Mouse (Mus musculus): ENCODE results near the gene Ilkap. TPM values are rescaled to one million over a fixed set of nuclear protein-coding genes. Genes with fewer than 3 reads are reported as not detected.
A peak's percentile ranks its signal among the peaks of the same experiment; 100 is the strongest.

Gene Ilkap
- polyA plus RNA-seq, 1 experiment from 2014 or later: 92.0 TPM

GRCm38 (mm10) chr1:91435606-91436130, 37.1 kb upstream of the Ilkap start:
- Histone ChIP-seq H3K4me3 (no peak overlapping the region), H3K4me1 (peaks cover 26% of the 10 kb centered on the region), H3K4me2 (no peak overlapping the region), H3K36me3 (peaks cover 77% of the 10 kb centered on the region), H3K9me3 (no peaks in the 10 kb centered on the region), H3K27me3 (replicated peaks) (no peaks in the 10 kb centered on the region), H3K27ac (replicated peaks) (peak overlapping the region; percentile 82), H3K9ac (peak overlapping the region; percentile 24; the same call in 1 of the 2 replicates)
- 81% methylated on average over 13 of the region's 13 CpGs for WGBS
- ATAC-seq (ENCODE audit: extremely low read depth, insufficient number of reproducible peaks, low FRiP score, low TSS enrichment): no peak

DNA sequence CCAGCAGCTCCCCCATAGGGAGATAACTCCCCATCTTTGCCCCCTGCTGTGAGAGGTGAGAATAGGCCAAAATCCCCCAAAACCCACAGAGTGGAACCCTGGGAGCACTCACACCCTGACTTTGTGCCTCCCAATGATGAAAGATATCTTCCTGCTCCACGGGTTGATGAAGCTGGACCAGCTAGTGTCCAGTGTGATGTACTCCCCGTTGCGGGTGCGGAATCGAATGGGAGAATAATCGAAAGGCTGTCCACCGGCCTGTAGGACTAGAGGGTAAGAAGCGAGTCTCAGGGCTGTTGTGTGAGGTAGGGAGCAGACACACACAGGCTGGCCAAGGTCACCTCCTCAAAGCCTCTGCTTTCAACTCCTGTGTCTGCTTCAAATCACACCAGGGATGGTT, 36.3 kb upstream of the Ilkap start:
- Histone ChIP-seq H3K9ac (no peak overlapping the region), H3K27me3 (replicated peaks) (no peaks in the 10 kb centered on the region), H3K36me3 (peaks cover 70% of the 10 kb centered on the region), H3K27ac (replicated peaks) (no peak overlapping the region), H3K4me3 (no peak overlapping the region), H3K4me2 (no peak overlapping the region), H3K4me1 (peaks cover 26% of the 10 kb centered on the region), H3K9me3 (no peaks in the 10 kb centered on the region)
- 82% methylated on average over 8 of the region's 8 CpGs for WGBS
- no peak for ATAC-seq (ENCODE audit: extremely low read depth, insufficient number of reproducible peaks, low FRiP score, low TSS enrichment)

GRCm38 (mm10) chr1:91430761-91431160, 32.1 kb upstream of the Ilkap start:
- no peak overlapping the region for H3K4me2 ChIP-seq
- H3K27ac ChIP-seq (replicated peaks): no peak overlapping the region
- H3K9ac ChIP-seq: no peak overlapping the region
- H3K9me3 ChIP-seq: no peaks in the 10 kb centered on the region
- WGBS: 66% methylated on average over 7 of the region's 7 CpGs
- H3K27me3 ChIP-seq (replicated peaks): no peaks in the 10 kb centered on the region
- peaks cover 78% of the 10 kb centered on the region for H3K36me3 ChIP-seq
- no peak for ATAC-seq (ENCODE audit: extremely low read depth, insufficient number of reproducible peaks, low FRiP score, low TSS enrichment)
- H3K4me3 ChIP-seq: no peak overlapping the region
- H3K4me1 ChIP-seq: peaks cover 11% of the 10 kb centered on the region

DNA sequence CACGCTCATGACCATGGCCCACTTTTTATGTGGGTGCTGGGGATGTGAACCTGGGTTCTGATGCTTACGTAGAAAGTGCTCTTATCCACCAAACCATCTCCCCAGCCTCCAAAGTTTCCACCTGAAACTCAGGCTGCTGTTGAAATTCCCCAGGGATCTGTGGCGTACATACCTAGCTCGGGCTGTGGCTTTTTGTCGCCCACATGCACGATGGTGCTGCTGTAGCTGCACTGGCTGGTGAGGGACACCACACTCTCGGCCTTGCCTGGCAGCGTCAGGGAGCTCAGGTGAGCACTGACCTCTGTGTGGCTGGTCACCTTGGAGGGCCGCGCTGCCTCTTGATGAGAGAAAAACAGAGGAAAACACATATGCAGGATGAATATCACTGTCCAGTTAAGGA, 30.6 kb upstream of the Ilkap start:
- H3K9me3 ChIP-seq: no peaks in the 10 kb centered on the region
- no peak overlapping the region for H3K27ac ChIP-seq (replicated peaks)
- WGBS: 87% methylated on average over 10 of the region's 10 CpGs
- no peaks in the 10 kb centered on the region for H3K4me1 ChIP-seq
- no peak for ATAC-seq (ENCODE audit: extremely low read depth, insufficient number of reproducible peaks, low FRiP score, low TSS enrichment)
- no peak overlapping the region for H3K9ac ChIP-seq
- H3K4me2 ChIP-seq: no peak overlapping the region
- H3K27me3 ChIP-seq (replicated peaks): no peaks in the 10 kb centered on the region
- peaks cover 69% of the 10 kb centered on the region for H3K36me3 ChIP-seq
- H3K4me3 ChIP-seq: no peak overlapping the region

- H3K4me3 ChIP-seq: no peak overlapping the region
- H3K4me2 ChIP-seq: no peak overlapping the region
- no peaks in the 10 kb centered on the region for H3K9me3 ChIP-seq
- peaks cover 67% of the 10 kb centered on the region for H3K36me3 ChIP-seq
- no peaks in the 10 kb centered on the region for H3K27me3 ChIP-seq (replicated peaks)
- H3K27ac ChIP-seq (replicated peaks): no peak overlapping the region
- no peaks in the 10 kb centered on the region for H3K4me1 ChIP-seq
- ATAC-seq (ENCODE audit: extremely low read depth, insufficient number of reproducible peaks, low FRiP score, low TSS enrichment): no peak
- WGBS: 37% methylated on average over 4 of the region's 4 CpGs
- H3K9ac ChIP-seq: no peak overlapping the region
These were observed 30.0 kb upstream of the Ilkap start for GRCm38 (mm10) chr1:91428614-91429013.

DNA sequence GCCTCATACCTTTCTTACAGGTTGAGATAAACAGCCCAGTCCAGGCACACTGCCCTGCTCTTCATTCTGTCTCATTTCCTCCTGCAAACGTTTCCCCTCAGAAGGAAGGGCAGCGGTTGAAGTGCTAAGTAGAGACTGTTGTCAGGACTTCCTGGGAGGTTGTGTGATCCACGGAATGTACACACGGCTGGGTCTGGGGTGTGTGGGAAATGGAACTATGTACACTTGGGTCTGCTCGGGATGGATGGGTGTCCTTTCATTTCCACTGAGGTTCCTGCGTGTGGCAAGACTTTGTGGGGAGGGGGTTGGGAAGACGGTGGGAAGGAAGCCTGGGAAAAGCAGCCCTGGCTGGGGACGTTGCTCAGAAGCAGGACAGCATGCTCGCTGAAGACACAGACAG, 27.8 kb upstream of the Ilkap start:
- Histone ChIP-seq H3K27ac (replicated peaks) (no peak overlapping the region), H3K4me3 (no peak overlapping the region), H3K36me3 (peaks cover 51% of the 10 kb centered on the region), H3K4me1 (no peaks in the 10 kb centered on the region), H3K4me2 (no peak overlapping the region), H3K9ac (peak overlapping the region; percentile 30; the same call in 1 of the 2 replicates), H3K9me3 (no peaks in the 10 kb centered on the region), H3K27me3 (replicated peaks) (no peaks in the 10 kb centered on the region)
- WGBS: 75% methylated on average over 9 of the region's 9 CpGs
- ATAC-seq (ENCODE audit: extremely low read depth, insufficient number of reproducible peaks, low FRiP score, low TSS enrichment): no peak

DNA sequence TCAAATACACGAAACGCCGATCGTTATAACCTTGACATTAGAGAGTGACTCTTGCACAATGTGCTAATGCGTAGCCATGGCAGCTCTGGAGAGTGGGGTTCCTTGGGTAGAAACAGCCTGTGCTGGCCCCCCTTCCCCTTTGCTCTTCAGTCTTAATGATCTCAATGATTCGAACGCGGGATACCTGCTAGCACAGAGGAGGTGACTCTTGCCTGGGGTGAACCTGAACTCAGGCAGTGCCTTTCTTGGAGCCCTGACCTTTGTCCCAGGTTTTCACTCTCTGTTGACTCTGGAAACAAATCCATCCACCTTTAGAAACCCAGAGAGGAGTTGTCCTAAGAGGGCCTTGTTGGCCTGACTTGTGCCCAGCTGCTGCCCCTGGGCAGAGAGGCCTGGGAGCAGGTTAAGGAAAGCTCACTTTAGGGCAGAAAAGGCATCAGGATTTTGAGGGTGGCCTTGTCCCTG, 22.0 kb upstream of the Ilkap start:
- Histone ChIP-seq H3K9me3 (no peaks in the 10 kb centered on the region), H3K9ac (no peak overlapping the region), H3K27me3 (replicated peaks) (no peaks in the 10 kb centered on the region), H3K4me1 (0 out of 2 replicates have a peak, but pooled peaks cover 3% of the 10 kb centered on the region), H3K4me2 (no peak overlapping the region), H3K36me3 (peaks cover 50% of the 10 kb centered on the region), H3K4me3 (no peak overlapping the region), H3K27ac (replicated peaks) (no peak overlapping the region)
- 90% methylated on average over 8 of the region's 8 CpGs for WGBS
- no peak for ATAC-seq (ENCODE audit: extremely low read depth, insufficient number of reproducible peaks, low FRiP score, low TSS enrichment)

DNA sequence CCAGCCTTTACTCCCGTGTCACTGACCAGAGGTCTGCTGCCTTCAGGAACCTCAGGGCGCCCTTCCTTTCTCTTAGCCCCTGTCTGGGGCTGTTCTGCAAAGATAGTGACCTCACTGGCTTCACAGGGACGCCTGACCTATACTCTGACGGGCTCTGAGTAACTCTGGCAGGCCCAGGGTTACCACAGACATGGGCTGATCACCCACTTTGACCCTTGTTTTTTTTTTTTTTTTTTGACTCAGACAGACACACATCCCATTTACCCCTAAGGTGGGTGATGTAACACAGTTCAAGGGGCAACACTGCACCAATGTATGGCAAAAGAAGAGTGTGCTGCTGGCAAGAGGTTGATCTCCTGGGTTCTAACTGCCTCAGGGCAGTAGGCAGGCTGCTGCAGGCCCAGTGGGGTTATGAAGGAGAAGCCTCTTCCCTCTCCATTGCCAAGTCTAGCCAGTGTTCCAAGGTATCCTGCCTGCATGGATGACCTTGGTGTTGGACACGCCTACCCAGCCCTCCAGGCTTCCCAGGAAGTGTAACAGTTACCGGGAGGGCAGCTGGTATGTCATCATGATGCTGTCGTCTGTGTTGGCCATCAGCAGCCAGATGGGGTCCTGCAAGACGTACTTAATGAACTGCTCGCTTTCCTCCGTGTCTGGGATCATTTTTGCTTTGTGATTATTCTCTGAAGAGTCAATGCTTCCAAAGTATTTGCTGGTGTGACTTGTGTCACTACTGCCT, 21.4 kb upstream of the Ilkap start:
- peaks cover 47% of the 10 kb centered on the region for H3K36me3 ChIP-seq

GRCm38 (mm10) chr1:91417991-91418390, 19.4 kb upstream of the Ilkap start:
- WGBS: 70% methylated on average over 1 of the region's 1 CpGs

More for the DNA sequence above, 21.4 kb upstream of the Ilkap start:
- Histone ChIP-seq H3K27ac (replicated peaks) (no peak overlapping the region), H3K9me3 (no peaks in the 10 kb centered on the region), H3K9ac (no peak overlapping the region), H3K4me2 (no peak overlapping the region), H3K4me3 (no peak overlapping the region), H3K4me1 (peaks cover 8% of the 10 kb centered on the region), H3K27me3 (replicated peaks) (no peaks in the 10 kb centered on the region)
- WGBS: 63% methylated on average over 10 of the region's 10 CpGs
- ATAC-seq (ENCODE audit: extremely low read depth, insufficient number of reproducible peaks, low FRiP score, low TSS enrichment): no peak

GRCm38 (mm10) chr1:91415311-91415710, 16.7 kb upstream of the Ilkap start:
- H3K27ac ChIP-seq (replicated peaks): peak overlapping the region; percentile 100
- no peak overlapping the region for H3K4me3 ChIP-seq
- H3K4me1 ChIP-seq: peaks cover 29% of the 10 kb centered on the region
- no peak for ATAC-seq (ENCODE audit: extremely low read depth, insufficient number of reproducible peaks, low FRiP score, low TSS enrichment)
- no peaks in the 10 kb centered on the region for H3K9me3 ChIP-seq
- peaks cover 38% of the 10 kb centered on the region for H3K36me3 ChIP-seq
- 0 out of 2 replicates have a peak overlapping the region, but pooled peaks have one; percentile 91 for H3K4me2 ChIP-seq
- 87% methylated on average over 5 of the region's 5 CpGs for WGBS
- no peaks in the 10 kb centered on the region for H3K27me3 ChIP-seq (replicated peaks)
- peak overlapping the region; percentile 86 for H3K9ac ChIP-seq

More at GRCm38 (mm10) chr1:91417991-91418390, 19.4 kb upstream of the Ilkap start:
- Histone ChIP-seq H3K4me3 (no peak overlapping the region), H3K9me3 (no peaks in the 10 kb centered on the region), H3K36me3 (peaks cover 39% of the 10 kb centered on the region), H3K4me1 (peaks cover 18% of the 10 kb centered on the region), H3K27me3 (replicated peaks) (no peaks in the 10 kb centered on the region), H3K9ac (no peak overlapping the region), H3K27ac (replicated peaks) (no peak overlapping the region), H3K4me2 (no peak overlapping the region)
- no peak for ATAC-seq (ENCODE audit: extremely low read depth, insufficient number of reproducible peaks, low FRiP score, low TSS enrichment)

DNA sequence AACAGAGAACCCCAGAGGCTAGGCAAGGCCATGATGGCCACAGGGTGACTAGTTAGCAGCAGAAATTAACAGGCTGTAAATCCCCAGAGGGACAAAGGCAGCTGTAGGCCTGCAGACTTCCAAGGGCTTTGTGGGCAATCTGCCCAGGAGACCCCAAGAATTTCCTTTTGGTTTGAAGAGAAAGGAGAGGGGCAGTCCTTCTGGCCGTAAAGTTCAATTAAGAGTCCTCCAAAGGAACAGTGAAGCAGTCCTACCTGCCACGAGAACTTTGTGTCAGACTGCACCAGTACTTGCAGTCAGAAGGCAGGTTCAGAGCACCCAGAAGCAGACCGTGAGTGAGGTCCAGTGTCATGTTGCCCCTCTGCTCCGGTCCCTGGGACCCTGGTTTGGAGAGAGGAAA, 16.3 kb upstream of the Ilkap start:
- ATAC-seq (ENCODE audit: extremely low read depth, insufficient number of reproducible peaks, low FRiP score, low TSS enrichment): no peak
- Histone ChIP-seq H3K4me3 (peak overlapping the region; percentile 75; the same call in 1 of the 2 replicates), H3K27me3 (replicated peaks) (no peaks in the 10 kb centered on the region), H3K27ac (replicated peaks) (peak overlapping the region; percentile 100), H3K36me3 (peaks cover 34% of the 10 kb centered on the region), H3K9ac (peak overlapping the region; percentile 86), H3K9me3 (no peaks in the 10 kb centered on the region), H3K4me2 (peak overlapping the region; percentile 91), H3K4me1 (peaks cover 27% of the 10 kb centered on the region)
- 47% methylated on average over 4 of the region's 4 CpGs for WGBS
